Mouse (Mus musculus): ENCODE data around the gene Gm9767.

Gm9767 gene

GRCm38 (mm10) chr10:26077671-26078481, at the start of gene Gm9767:
TSS of gene Gm9767 (plus strand) at chr10:26078255.
- DNase-seq (ENCODE audit: low spot score), result peak; percentile 0

- no peak for DNase-seq (ENCODE audit: low spot score)
These were observed 43.1 kb upstream of the Gm9767 start for GRCm38 (mm10) chr10:26034931-26035330.

GRCm38 (mm10) chr10:26051177-26051576, 26.9 kb upstream of the Gm9767 start:
- DNase-seq (ENCODE audit: low spot score), result no peak

GRCm38 (mm10) chr10:26059662-26060307, 18.3 kb upstream of the Gm9767 start:
- DNase-seq (ENCODE audit: low spot score), result no peak

GRCm38 (mm10) chr10:26063071-26063470, 15.0 kb upstream of the Gm9767 start:
- no peak for DNase-seq (ENCODE audit: low spot score)

- DNase-seq (ENCODE audit: low spot score), result no peak
These were observed 6.1 kb upstream of the Gm9767 start for GRCm38 (mm10) chr10:26071986-26072385.

GRCm38 (mm10) chr10:26076949-26077348, 1.1 kb upstream of the Gm9767 start:
- DNase-seq (ENCODE audit: low spot score), result no peak

GRCm38 (mm10) chr10:26078521-26079142, 577 bp downstream of the Gm9767 start, which contains the start of gene Tmem200a:
TSS of gene Tmem200a (minus strand) at chr10:26079052.
- no peak for DNase-seq (ENCODE audit: low spot score)

GRCm38 (mm10) chr10:26079678-26080077, 1.6 kb downstream of the Gm9767 start:
- no peak for DNase-seq (ENCODE audit: low spot score)

- no peak for DNase-seq (ENCODE audit: low spot score)
These were observed 4.0 kb downstream of the Gm9767 start for GRCm38 (mm10) chr10:26082081-26082480.

- DNase-seq (ENCODE audit: low spot score), result no peak
These were observed 25.4 kb downstream of the Gm9767 start for GRCm38 (mm10) chr10:26103330-26103982.

GRCm38 (mm10) chr10:26114409-26114808, 36.4 kb downstream of the Gm9767 start:
- DNase-seq (ENCODE audit: low spot score), result no peak

- no peak for DNase-seq (ENCODE audit: low spot score)
These were observed 41.2 kb downstream of the Gm9767 start for GRCm38 (mm10) chr10:26119067-26119821.

- no peak for DNase-seq (ENCODE audit: low spot score)
These were observed 41.7 kb downstream of the Gm9767 start for GRCm38 (mm10) chr10:26119822-26120183.
